Mouse (Mus musculus) testis, adult 2 months (tissue): ENCODE measurements around the gene Tfcp2.

ENCODE experiments used
- CTCF ChIP-seq: fragments of 200-500 bp; IDR thresholded peaks from 2 replicates; pipeline ENCODE4 v1.5.1; 2012; ENCODE audit warnings: low read depth, mild to moderate bottlenecking, inconsistent platforms, low read length, moderate library complexity; ENCODE audit not compliant: control insufficient read depth, insufficient read depth, insufficient replicate concordance
- POLR2A ChIP-seq: fragments of 200-500 bp; IDR thresholded peaks from 2 replicates; pipeline ENCODE4 v1.6.1; 2012; ENCODE audit warnings: low read depth, mild to moderate bottlenecking, inconsistent platforms, low read length, moderate library complexity; ENCODE audit not compliant: control insufficient read depth

- TF ChIP-seq CTCF, result no peak
- no peak for TF ChIP-seq POLR2A
These were observed 66.2 kb downstream of the Tfcp2 start for GRCm38 (mm10) chr15:100485576-100485975.
